Mouse (Mus musculus) splenic B cell, adult 2 months (primary cell): Measurements from ENCODE around the gene Nlrp3.

ENCODE experiments used
- DNase-seq: peaks from one replicate; pipeline ENCODE4 v3.0.0-alpha.2; 2011; ENCODE audit warnings: low read depth, low spot score
- H3K27me3 ChIP-seq: 2 replicates; pipeline ENCODE4 v1.6.1; 2012; ENCODE audit warnings: mild to moderate bottlenecking, low read length, moderate library complexity, mixed read lengths; ENCODE audit not compliant: control insufficient read depth, poor library complexity, insufficient read depth, severe bottlenecking
- H3K36me3 ChIP-seq: 2 replicates; pipeline ENCODE4 v1.6.1; 2012; ENCODE audit warnings: mild to moderate bottlenecking, low read length, moderate library complexity, mixed read lengths; ENCODE audit not compliant: control insufficient read depth, poor library complexity, insufficient read depth, severe bottlenecking

Gene Nlrp3

GRCm38 (mm10) chr11:59541324-59541723 is at the start of gene Nlrp3:
Gene Nlrp3 (plus strand): TSS chr11:59541568.
- no peak for DNase-seq
- H3K36me3 ChIP-seq = no peaks in the 10 kb centered on the region
- no peaks in the 10 kb centered on the region for H3K27me3 ChIP-seq

DNA sequence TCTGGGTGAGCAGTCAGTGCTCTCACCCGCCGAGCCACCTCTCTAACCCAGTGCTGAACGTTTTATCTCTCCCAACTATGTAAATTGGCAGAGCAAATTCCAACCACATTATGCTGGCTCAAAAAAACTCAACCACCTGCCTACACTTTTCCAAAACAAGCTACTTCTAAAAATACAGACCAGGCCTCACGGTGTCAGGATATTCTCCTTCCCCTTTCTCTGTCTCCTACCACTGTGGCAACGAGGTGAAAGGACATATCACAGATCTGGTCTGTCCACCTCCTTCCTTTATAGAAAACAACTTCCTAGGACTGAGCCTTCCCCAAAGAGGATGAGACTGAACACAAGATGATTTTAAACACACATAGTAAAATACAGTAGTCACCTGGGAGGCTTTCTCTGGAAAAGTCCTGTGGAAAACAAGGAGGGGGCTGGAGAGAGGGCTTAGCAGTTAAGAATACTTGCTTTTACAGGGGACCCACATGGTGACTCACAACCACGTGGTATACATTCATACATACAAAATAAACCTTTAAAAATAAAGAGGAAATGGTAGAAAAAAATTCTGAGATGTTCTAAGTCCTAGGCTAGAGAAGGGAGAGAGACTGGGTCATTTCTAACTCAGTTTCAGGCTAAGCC is 44.6 kb upstream of the Nlrp3 start:
- peaks cover 13% of the 10 kb centered on the region for H3K36me3 ChIP-seq
- no peaks in the 10 kb centered on the region for H3K27me3 ChIP-seq
- DNase-seq = no peak

- peaks cover 13% of the 10 kb centered on the region for H3K36me3 ChIP-seq
- no peaks in the 10 kb centered on the region for H3K27me3 ChIP-seq
- no peak for DNase-seq
Measured at GRCm38 (mm10) chr11:59497747-59498146, 43.6 kb upstream of the Nlrp3 start.

DNA sequence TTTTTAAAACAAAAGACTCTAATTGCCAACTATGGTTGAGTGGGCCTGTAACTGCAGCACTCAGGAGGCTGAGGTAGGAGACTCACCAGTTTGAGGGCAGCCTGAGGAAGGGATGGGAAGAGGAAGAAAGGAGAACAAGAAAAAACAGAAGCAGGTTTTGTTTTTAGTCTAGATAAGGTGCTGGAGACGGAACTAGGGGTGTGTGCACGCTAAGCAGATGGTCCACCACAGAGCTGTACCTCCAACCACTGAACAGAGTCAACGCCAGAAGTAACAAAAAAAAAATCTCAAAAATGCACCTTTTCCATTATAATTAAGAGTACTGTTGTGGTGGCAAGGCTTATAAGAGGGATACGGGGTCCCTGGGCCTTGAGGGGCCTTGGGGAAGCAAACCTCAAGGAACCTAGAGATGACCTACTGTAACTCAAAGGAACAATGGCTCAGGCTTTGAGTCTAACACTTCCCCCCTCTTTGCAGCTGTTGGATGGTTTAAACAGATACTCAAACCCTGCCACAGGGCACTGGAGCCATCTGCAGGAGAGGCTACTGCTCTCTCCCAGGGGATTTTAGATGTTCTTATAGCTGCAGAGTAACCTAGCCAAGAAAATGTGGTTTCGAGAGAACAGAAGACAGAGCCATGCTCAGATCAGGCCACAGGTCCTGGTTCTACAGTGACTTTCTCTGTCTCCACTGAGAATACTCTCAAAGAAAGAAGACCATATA is 39.2 kb upstream of the Nlrp3 start:
- Histone ChIP-seq H3K36me3 (peaks cover 16% of the 10 kb centered on the region; the same call in 1 of the 2 replicates), H3K27me3 (no peaks in the 10 kb centered on the region)
- no peak for DNase-seq

DNA sequence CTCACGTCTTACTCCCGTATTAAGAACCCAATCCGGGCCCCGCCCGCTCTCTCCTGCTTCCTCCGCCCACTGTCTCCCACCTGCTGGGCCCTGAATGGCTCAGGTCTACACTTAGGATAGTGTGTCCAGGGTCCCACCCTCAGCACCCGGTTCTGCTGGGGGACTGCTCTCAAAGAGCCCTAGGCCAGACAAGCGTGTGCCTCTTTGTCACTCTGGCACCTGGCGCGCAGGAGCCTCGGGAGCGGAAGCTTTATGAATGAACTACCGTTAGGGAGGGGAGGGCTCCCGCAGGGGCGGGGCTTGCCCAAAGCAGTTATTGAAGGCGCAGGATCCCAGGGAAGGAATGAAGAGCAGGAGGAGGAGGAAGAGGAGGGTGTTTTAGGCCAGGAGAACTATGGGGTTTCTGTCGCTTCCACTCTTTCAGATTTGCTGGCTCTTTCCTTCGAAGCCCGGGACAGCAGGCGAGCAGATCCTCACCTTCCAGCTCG is 36.0 kb upstream of the Nlrp3 start:
- DNase-seq = peak; percentile 60

DNA sequence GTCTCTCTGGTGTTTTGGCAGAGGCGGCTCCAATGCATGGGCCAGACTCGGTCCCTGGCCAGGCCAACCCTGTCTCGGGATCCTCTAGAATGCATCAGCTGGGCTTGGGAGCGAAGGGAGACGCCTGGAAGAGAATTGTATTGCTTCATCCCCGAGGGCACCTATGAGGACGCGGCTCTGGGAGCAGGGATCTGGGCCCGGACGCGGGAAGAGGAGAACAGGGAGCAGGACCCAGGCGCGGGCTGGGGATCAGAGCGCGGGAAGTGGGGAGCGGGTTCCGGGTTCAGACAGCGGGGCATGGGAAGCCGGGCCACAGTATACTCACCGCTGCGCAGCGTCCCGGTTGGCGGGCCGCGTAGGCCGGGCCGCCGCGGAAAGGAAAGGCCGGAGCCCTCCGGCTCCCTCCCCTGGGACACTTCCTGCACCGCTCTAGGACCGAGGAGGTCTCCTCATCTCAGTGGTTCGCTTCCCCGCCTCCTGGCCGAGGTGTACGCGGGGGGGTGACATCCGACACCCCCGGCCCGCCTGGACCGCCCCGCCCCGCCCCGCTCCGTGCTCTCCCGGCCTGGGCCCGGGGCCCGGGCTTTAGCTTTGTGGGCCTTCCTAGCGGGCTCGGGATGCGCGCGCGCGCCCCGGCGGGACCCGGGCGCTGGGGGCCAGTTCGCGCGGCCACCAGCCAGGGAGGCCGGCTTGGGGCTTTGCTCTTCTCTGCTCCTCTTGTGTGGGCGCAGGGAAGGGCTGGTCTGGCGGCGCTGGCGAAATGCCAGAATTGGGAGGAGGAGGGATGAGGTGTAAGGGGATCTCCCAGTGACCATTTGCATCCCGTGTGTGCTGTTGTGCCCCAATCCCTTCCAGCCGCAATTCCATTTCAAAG is 35.3 kb upstream of the Nlrp3 start:
- DNase-seq = peak; percentile 81
- H3K36me3 ChIP-seq = peaks cover 6% of the 10 kb centered on the region; the same call in 1 of the 2 replicates
- no peaks in the 10 kb centered on the region for H3K27me3 ChIP-seq

More for the DNA sequence above, 36.0 kb upstream of the Nlrp3 start:
- no peaks in the 10 kb centered on the region for H3K27me3 ChIP-seq
- peaks cover 10% of the 10 kb centered on the region; the same call in 1 of the 2 replicates for H3K36me3 ChIP-seq

GRCm38 (mm10) chr11:59506713-59507074 is 34.7 kb upstream of the Nlrp3 start:
- DNase-seq = no peak
- H3K36me3 ChIP-seq = peaks cover 6% of the 10 kb centered on the region; the same call in 1 of the 2 replicates
- H3K27me3 ChIP-seq = no peaks in the 10 kb centered on the region

DNA sequence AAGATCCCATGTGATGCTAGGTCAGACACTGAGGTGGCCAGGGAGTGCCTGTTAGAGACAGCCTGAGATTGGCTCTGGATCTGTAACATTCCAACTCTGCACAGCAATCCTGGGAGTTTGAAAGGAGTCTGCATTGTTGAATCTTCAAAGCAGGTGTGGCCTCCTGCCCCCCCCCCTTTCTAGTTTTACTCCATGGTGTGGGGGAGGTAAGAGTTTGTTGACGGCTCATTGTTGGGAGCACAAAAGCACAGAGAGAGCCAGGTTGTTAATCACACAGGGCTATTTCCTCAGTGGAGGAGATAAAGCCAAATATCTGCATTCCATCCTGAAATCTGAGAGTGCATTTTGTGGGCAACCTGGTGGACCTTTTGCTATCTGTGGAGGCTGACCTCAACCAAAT is 29.8 kb upstream of the Nlrp3 start:
- H3K27me3 ChIP-seq = no peaks in the 10 kb centered on the region
- no peak for DNase-seq
- no peaks in the 10 kb centered on the region for H3K36me3 ChIP-seq

- Histone ChIP-seq H3K27me3 (no peaks in the 10 kb centered on the region), H3K36me3 (no peaks in the 10 kb centered on the region)
- DNase-seq = no peak
Measured at GRCm38 (mm10) chr11:59512733-59513132, 28.6 kb upstream of the Nlrp3 start.

DNA sequence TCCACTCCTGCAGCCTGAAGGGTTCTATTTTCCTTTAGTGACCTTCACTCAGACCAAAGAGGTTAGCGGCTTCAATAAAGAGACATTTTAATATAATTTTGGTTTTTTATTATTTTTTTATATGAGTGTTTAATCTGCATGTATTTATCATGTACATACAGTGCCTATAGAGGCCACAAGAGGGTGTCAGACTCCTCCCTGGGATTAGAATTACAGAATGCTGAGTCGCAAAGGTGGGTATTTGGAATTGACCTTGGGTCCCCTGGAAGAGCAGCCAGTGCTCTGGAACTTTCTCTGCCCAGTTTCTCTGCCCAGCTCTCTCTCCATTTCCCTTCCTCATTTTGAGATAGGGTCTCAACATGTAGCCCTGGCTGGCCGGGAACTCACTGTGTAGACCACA is 27.8 kb upstream of the Nlrp3 start:
- Histone ChIP-seq H3K36me3 (no peaks in the 10 kb centered on the region), H3K27me3 (no peaks in the 10 kb centered on the region)
- no peak for DNase-seq

DNA sequence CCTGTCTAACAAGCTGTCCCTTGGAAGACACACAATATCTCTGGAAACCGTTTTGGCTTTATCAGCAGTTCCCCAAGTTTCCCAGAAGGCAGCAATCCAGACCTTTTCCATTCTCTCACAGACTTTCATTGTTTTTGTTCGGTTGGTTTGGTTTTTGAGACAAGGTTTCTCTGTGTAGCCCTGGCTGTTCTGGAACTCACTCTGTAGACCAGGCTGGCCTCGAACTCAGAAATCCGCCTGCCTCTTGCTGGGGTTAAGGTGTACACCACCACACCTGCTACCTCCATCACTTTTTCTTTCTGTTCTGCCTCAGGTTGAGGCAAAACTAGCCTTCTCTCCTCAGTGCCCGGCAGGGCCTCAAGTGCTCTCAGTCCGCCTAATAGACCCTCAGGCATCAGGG is 27.0 kb upstream of the Nlrp3 start:
- DNase-seq = no peak
- H3K36me3 ChIP-seq = no peaks in the 10 kb centered on the region
- no peaks in the 10 kb centered on the region for H3K27me3 ChIP-seq

DNA sequence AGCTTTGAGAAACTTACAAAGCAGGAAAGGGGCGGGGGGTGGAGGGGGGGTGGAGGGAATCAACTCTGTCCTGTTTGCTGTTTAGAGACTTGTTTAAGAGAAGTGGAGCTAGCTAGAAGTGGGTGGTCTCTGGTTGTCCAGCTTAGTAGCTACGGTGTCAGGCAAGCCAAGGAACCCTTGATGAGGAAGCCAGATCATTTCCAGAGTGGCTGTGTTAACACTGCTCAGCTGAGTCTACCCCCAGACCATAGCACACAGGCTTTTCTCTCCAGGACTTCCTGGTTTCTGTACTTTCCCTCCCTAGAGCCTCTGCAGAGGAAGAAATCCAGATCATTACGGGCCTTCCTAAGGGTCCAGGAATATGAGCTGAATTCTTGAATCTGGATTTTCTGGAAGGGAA is 26.6 kb upstream of the Nlrp3 start:
- no peak for DNase-seq
- H3K36me3 ChIP-seq = no peaks in the 10 kb centered on the region

GRCm38 (mm10) chr11:59517441-59517840 is 23.9 kb upstream of the Nlrp3 start:
- Histone ChIP-seq H3K36me3 (no peaks in the 10 kb centered on the region), H3K27me3 (no peaks in the 10 kb centered on the region)
- no peak for DNase-seq

More for the DNA sequence above, 26.6 kb upstream of the Nlrp3 start:
- no peaks in the 10 kb centered on the region for H3K27me3 ChIP-seq

GRCm38 (mm10) chr11:59518226-59518625 is 23.1 kb upstream of the Nlrp3 start:
- no peaks in the 10 kb centered on the region for H3K27me3 ChIP-seq
- no peaks in the 10 kb centered on the region for H3K36me3 ChIP-seq
- DNase-seq = no peak
